Mouse (Mus musculus): ENCODE results near the gene Madd. TPM values are rescaled to one million over a fixed set of nuclear protein-coding genes. Genes with fewer than 3 reads are reported as not detected.
"Not testable (repeated sequence)": the region's sequence is repeated elsewhere in the genome, so short reads cannot be mapped to it uniquely, and the experiment has no call there.

The Madd gene
- polyA plus RNA-seq, 1 experiment from 2014 or later: 62.3 TPM

- Histone ChIP-seq H3K9me3 (no peaks in the 10 kb centered on the region), H3K9ac (no peak overlapping the region), H3K4me3 (no peak overlapping the region), H3K36me3 (no peaks in the 10 kb centered on the region), H3K27ac (replicated peaks) (no peak overlapping the region), H3K4me2 (no peak overlapping the region), H3K4me1 (replicated peaks) (peaks cover 7% of the 10 kb centered on the region), H3K27me3 (peaks cover 6% of the 10 kb centered on the region; the same call in 1 of the 2 replicates)
- 91% methylated on average over 19 of the region's 19 CpGs for WGBS
- ATAC-seq (ENCODE audit: low FRiP score, low read depth): no peak
These were observed 64.6 kb downstream of the Madd start for GRCm38 (mm10) chr2:91119061-91119460.

- no peak overlapping the region for H3K4me2 ChIP-seq
- 76% methylated on average over 1 of the region's 1 CpGs for WGBS
- no peak overlapping the region for H3K4me3 ChIP-seq
- no peaks in the 10 kb centered on the region for H3K36me3 ChIP-seq
- H3K9ac ChIP-seq: no peak overlapping the region
- H3K9me3 ChIP-seq: no peaks in the 10 kb centered on the region
- H3K27ac ChIP-seq (replicated peaks): no peak overlapping the region
- ATAC-seq (ENCODE audit: low FRiP score, low read depth): no peak
- peaks cover 7% of the 10 kb centered on the region for H3K4me1 ChIP-seq (replicated peaks)
- H3K27me3 ChIP-seq: peaks cover 6% of the 10 kb centered on the region; the same call in 1 of the 2 replicates
These were observed 65.0 kb downstream of the Madd start for GRCm38 (mm10) chr2:91118647-91119046.

GRCm38 (mm10) chr2:91117585-91118275 lies 65.9 kb downstream of the Madd start, which contains the start of gene Mybpc3:
TSS of gene Mybpc3 (plus strand) at chr2:91118144.
- Histone ChIP-seq H3K4me1 (replicated peaks) (peaks cover 7% of the 10 kb centered on the region), H3K4me2 (no peak within 1 kb of the TSS), H3K36me3 (no peaks in the 10 kb centered on the region), H3K9ac (no peak within 1 kb of the TSS), H3K27me3 (peaks cover 6% of the 10 kb centered on the region; the same call in 1 of the 2 replicates), H3K27ac (replicated peaks) (no peak within 1 kb of the TSS), H3K9me3 (no peaks in the 10 kb centered on the region), H3K4me3 (no peak within 1 kb of the TSS)
- WGBS: 84% methylated on average over 11 of the region's 11 CpGs
- no peak for ATAC-seq (ENCODE audit: low FRiP score, low read depth)

- H3K4me2 ChIP-seq: no peak overlapping the region
- H3K4me3 ChIP-seq: no peak overlapping the region
- H3K36me3 ChIP-seq: no peaks in the 10 kb centered on the region
- H3K27me3 ChIP-seq: peaks cover 6% of the 10 kb centered on the region; the same call in 1 of the 2 replicates
- no peak for ATAC-seq (ENCODE audit: low FRiP score, low read depth)
- H3K9ac ChIP-seq: no peak overlapping the region
- no peak overlapping the region for H3K27ac ChIP-seq (replicated peaks)
- H3K4me1 ChIP-seq (replicated peaks): peaks cover 7% of the 10 kb centered on the region
- WGBS: 84% methylated on average over 5 of the region's 5 CpGs
- H3K9me3 ChIP-seq: no peaks in the 10 kb centered on the region
These were observed 66.8 kb downstream of the Madd start for GRCm38 (mm10) chr2:91116842-91117241.

GRCm38 (mm10) chr2:91115578-91115970 lies 68.1 kb downstream of the Madd start:
- no peak overlapping the region for H3K27ac ChIP-seq (replicated peaks)
- peaks cover 6% of the 10 kb centered on the region; the same call in 1 of the 2 replicates for H3K27me3 ChIP-seq
- peak overlapping the region; percentile 70 for H3K4me2 ChIP-seq
- 29% methylated on average over 12 of the region's 12 CpGs for WGBS
- no peak for ATAC-seq (ENCODE audit: low FRiP score, low read depth)
- peak overlapping the region; percentile 16; the same call in 1 of the 2 replicates for H3K9ac ChIP-seq
- H3K9me3 ChIP-seq: no peaks in the 10 kb centered on the region
- H3K4me3 ChIP-seq: peak overlapping the region; percentile 34
- peaks cover 7% of the 10 kb centered on the region for H3K4me1 ChIP-seq (replicated peaks)
- H3K36me3 ChIP-seq: no peaks in the 10 kb centered on the region

GRCm38 (mm10) chr2:91114781-91115577 lies 68.7 kb downstream of the Madd start:
- H3K4me1 ChIP-seq (replicated peaks): peaks cover 7% of the 10 kb centered on the region
- H3K36me3 ChIP-seq: no peaks in the 10 kb centered on the region
- 8% methylated on average over 42 of the region's 42 CpGs for WGBS
- peak overlapping the region; percentile 16; the same call in 1 of the 2 replicates for H3K9ac ChIP-seq
- H3K9me3 ChIP-seq: no peaks in the 10 kb centered on the region
- peak overlapping the region; percentile 34 for H3K4me3 ChIP-seq
- ATAC-seq (ENCODE audit: low FRiP score, low read depth): peak; percentile 39; the same call in 1 of the 2 replicates
- H3K4me2 ChIP-seq: peak overlapping the region; percentile 70
- H3K27me3 ChIP-seq: peaks cover 6% of the 10 kb centered on the region; the same call in 1 of the 2 replicates
- H3K27ac ChIP-seq (replicated peaks): no peak overlapping the region

GRCm38 (mm10) chr2:91113852-91114251 lies 69.8 kb downstream of the Madd start:
- H3K4me3 ChIP-seq: no peak overlapping the region
- WGBS: 72% methylated on average over 6 of the region's 6 CpGs

GRCm38 (mm10) chr2:91113334-91113733 lies 70.3 kb downstream of the Madd start:
- H3K9me3 ChIP-seq: no peaks in the 10 kb centered on the region
- H3K36me3 ChIP-seq: no peaks in the 10 kb centered on the region
- H3K9ac ChIP-seq: no peak overlapping the region
- H3K4me3 ChIP-seq: no peak overlapping the region
- no peak overlapping the region for H3K27ac ChIP-seq (replicated peaks)
- 87% methylated on average over 10 of the region's 10 CpGs for WGBS
- ATAC-seq (ENCODE audit: low FRiP score, low read depth): no peak
- H3K4me1 ChIP-seq (replicated peaks): peaks cover 7% of the 10 kb centered on the region
- H3K27me3 ChIP-seq: peaks cover 6% of the 10 kb centered on the region; the same call in 1 of the 2 replicates
- no peak overlapping the region for H3K4me2 ChIP-seq

More at GRCm38 (mm10) chr2:91113852-91114251, 69.8 kb downstream of the Madd start:
- Histone ChIP-seq H3K27me3 (peaks cover 6% of the 10 kb centered on the region; the same call in 1 of the 2 replicates), H3K9ac (no peak overlapping the region), H3K36me3 (no peaks in the 10 kb centered on the region), H3K27ac (replicated peaks) (no peak overlapping the region), H3K4me1 (replicated peaks) (peaks cover 7% of the 10 kb centered on the region), H3K9me3 (no peaks in the 10 kb centered on the region), H3K4me2 (no peak overlapping the region)
- ATAC-seq (ENCODE audit: low FRiP score, low read depth): no peak

- no peak overlapping the region for H3K4me3 ChIP-seq
- no peaks in the 10 kb centered on the region for H3K9me3 ChIP-seq
- no peak overlapping the region for H3K4me2 ChIP-seq
- peaks cover 6% of the 10 kb centered on the region; the same call in 1 of the 2 replicates for H3K27me3 ChIP-seq
- ATAC-seq (ENCODE audit: low FRiP score, low read depth): no peak
- peaks cover 7% of the 10 kb centered on the region for H3K4me1 ChIP-seq (replicated peaks)
- no peaks in the 10 kb centered on the region for H3K36me3 ChIP-seq
- no peak overlapping the region for H3K9ac ChIP-seq
- no peak overlapping the region for H3K27ac ChIP-seq (replicated peaks)
- WGBS: 66% methylated on average over 4 of the region's 4 CpGs
These were observed 71.1 kb downstream of the Madd start for GRCm38 (mm10) chr2:91112491-91112890.

GRCm38 (mm10) chr2:91111832-91112231 lies 71.8 kb downstream of the Madd start:
- not testable (repeated sequence) for H3K27ac ChIP-seq (replicated peaks); H3K4me1 ChIP-seq (replicated peaks); H3K4me2 ChIP-seq; H3K4me3 ChIP-seq; H3K9ac ChIP-seq; ATAC-seq (ENCODE audit: low FRiP score, low read depth); H3K36me3 ChIP-seq; H3K9me3 ChIP-seq; H3K27me3 ChIP-seq
- WGBS: 91% methylated on average over 3 of the region's 3 CpGs

- H3K4me2 ChIP-seq: no peak overlapping the region
- H3K9me3 ChIP-seq: no peaks in the 10 kb centered on the region
- H3K9ac ChIP-seq: no peak overlapping the region
- H3K4me1 ChIP-seq (replicated peaks): peaks cover 6% of the 10 kb centered on the region
- H3K27me3 ChIP-seq: peaks cover 6% of the 10 kb centered on the region; the same call in 1 of the 2 replicates
- no peaks in the 10 kb centered on the region for H3K36me3 ChIP-seq
- 74% methylated on average over 6 of the region's 6 CpGs for WGBS
- H3K4me3 ChIP-seq: no peak overlapping the region
- no peak overlapping the region for H3K27ac ChIP-seq (replicated peaks)
- no peak for ATAC-seq (ENCODE audit: low FRiP score, low read depth)
These were observed 73.2 kb downstream of the Madd start for GRCm38 (mm10) chr2:91110429-91110828.
